Mouse (Mus musculus): ENCODE measurements around the gene Ash1l.
"Not testable (repeated sequence)": the region's sequence is repeated elsewhere in the genome, so short reads cannot be mapped to it uniquely, and the experiment has no call there.

Ash1l gene

GRCm38 (mm10) chr3:88953736-88954135 lies 3.3 kb downstream of the Ash1l start:
- no peak for DNase-seq (ENCODE audit: extremely low spot score, low spot score)

DNA sequence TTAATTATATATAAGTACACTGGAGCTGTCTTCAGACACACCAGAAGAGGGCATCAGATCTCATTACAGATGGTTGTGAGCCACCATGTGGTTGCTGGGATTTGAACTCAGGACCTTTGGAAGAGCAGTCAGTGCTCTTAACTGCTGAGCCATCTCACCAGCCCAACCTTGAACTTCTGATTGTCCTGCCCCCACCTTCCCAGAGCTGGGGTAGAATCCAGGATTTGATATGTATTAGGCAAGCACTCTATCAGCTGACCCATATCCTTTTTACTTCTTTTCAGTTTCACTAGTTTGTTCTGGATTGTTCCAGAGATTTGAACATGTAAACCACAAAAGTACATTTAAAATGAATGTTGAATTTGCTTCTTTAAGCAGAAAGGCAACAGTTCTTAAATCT lies 12.8 kb downstream of the Ash1l start:
- not testable (repeated sequence) for DNase-seq (ENCODE audit: extremely low spot score, low spot score)

- no peak for DNase-seq (ENCODE audit: extremely low spot score, low spot score)
These were observed 24.6 kb downstream of the Ash1l start for GRCm38 (mm10) chr3:88975012-88975411.

DNA sequence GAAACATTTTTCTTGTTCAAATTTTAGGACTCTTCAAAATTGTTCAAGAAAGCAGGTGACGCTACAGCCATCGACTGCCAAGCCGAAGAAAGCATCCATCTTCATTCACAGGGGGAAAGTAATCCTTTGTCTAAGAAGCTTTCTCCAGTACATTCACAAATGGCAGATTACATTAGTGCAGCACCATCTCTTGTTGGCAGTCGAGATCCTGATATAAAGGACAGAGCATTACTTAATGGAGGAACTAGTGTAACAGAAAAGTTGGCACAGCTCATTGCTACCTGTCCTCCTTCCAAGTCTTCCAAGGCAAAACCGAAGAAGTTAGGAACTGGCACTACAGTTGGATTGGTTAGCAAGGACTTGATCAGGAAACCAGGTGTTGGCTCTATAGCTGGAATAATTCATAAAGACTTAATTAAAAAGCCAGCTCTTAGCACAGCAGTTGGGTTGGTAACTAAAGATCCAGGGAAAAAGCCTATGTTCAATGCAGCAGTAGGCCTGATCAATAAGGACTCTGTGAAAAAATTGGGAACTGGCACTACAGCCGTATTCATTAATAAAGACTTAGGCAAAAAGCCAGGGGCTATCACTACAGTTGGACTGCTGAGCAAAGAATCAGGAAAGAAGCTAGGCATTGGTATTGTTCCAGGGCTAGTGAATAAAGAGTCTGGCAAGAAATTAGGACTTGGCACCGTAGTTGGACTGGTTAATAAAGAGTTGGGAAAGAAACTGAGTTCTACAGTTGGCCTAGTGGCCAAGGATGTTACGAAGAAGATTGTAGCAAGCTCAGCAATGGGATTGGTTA lies 31.0 kb downstream of the Ash1l start:
- DNase-seq (ENCODE audit: extremely low spot score, low spot score): no peak

DNA sequence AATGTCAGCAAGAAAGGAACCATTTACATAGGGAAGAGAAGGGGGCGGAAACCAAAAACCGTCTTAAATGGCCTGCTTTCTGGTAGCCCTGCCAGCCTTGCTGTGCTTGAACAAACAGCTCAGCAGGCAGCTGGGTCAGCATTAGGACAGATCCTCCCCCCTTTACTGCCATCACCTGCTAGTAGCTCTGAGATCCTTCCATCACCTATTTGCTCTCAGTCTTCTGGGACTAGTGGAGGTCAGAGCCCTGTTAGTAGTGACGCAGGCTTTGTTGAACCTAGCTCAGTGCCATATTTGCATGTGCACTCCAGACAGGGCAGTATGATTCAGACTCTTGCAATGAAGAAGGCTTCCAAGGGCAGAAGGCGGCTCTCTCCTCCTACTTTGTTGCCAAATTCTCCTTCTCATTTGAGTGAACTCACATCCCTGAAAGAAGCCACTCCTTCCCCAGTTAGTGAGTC lies 33.5 kb downstream of the Ash1l start:
- DNase-seq (ENCODE audit: extremely low spot score, low spot score): peak; percentile 14

- no peak for DNase-seq (ENCODE audit: extremely low spot score, low spot score)
These were observed 42.4 kb downstream of the Ash1l start for GRCm38 (mm10) chr3:88992793-88993192.

GRCm38 (mm10) chr3:89001536-89001935 lies 51.1 kb downstream of the Ash1l start:
- no peak for DNase-seq (ENCODE audit: extremely low spot score, low spot score)

- not testable (repeated sequence) for DNase-seq (ENCODE audit: extremely low spot score, low spot score)
These were observed 80.5 kb downstream of the Ash1l start for GRCm38 (mm10) chr3:89030896-89031295.

DNA sequence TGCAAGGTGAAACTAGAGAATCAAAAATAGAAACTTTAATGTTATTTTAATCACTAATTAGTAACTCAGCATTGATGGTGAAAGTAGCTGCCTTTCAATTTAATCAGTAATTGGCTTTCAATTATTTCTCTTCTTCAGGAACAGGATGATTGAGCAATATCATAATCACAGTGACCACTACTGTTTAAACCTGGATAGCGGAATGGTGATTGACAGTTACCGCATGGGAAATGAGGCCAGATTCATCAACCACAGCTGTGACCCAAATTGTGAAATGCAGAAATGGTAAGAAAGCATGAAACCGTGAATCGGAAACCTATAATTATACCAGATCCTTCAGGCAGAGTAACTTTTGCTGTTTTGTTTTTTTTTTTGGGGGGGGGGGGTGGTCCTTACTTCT lies 92.9 kb downstream of the Ash1l start:
- no peak for DNase-seq (ENCODE audit: extremely low spot score, low spot score)

DNA sequence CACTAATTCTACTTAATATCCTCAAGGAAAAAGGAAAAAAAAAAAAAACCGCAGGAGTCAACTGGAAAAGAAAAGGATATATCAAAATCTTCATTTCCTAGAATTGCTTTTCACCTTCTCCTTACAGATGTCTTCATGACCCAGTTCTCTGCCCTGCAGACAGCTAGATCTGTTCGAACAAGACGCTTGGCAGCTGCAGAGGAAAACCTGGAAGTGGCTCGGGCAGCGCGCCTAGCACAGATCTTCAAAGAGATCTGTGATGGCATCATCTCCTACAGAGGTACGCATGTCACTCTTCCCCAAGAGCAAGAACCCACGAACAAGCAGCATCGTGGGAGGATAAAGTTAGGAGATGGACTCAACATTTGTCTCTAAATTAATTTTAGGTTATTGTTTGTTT lies 107.9 kb downstream of the Ash1l start:
- no peak for DNase-seq (ENCODE audit: extremely low spot score, low spot score)

DNA sequence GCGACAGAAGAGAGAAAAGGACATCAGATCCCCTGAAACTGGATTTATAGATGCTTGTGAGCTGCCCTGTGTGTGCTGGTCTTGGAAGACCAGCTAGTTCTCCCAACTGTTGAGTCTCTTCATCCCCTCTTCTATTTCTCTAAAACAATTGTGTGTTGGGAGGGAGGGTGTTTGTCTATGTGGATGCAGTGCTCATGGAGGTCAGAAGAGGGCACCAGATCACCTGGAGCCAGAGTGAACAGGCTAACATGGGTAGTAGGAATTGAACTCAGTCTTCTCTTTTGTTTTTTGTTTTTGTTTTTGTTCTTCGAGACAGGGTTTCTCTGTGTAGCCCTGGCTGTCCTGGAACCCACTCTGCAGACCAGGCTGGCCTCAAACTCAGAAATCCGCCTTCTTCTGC lies 108.4 kb downstream of the Ash1l start:
- peak; percentile 16 for DNase-seq (ENCODE audit: extremely low spot score, low spot score)

- DNase-seq (ENCODE audit: extremely low spot score, low spot score): no peak
These were observed 111.3 kb downstream of the Ash1l start for GRCm38 (mm10) chr3:89061696-89062095.

DNA sequence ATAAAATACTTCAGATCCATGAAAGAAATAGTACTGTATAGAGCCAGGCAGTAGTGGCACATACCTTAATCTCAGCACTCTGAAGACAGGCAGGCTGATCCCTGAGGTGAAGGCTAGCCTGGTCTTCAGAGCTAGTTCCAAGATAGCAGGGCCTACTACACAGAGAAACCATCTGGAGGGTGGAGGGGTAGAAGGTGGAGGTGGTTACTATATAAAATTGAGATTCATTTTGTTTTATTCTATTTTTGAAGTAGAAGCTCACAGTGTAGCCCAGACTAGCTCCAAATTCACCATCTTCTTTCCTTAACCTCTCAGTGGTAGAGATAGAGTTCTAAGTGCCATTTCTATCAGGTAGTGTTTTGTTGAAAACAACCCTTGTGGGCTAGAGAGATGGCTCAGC lies 116.8 kb downstream of the Ash1l start:
- no peak for DNase-seq (ENCODE audit: extremely low spot score, low spot score)

DNA sequence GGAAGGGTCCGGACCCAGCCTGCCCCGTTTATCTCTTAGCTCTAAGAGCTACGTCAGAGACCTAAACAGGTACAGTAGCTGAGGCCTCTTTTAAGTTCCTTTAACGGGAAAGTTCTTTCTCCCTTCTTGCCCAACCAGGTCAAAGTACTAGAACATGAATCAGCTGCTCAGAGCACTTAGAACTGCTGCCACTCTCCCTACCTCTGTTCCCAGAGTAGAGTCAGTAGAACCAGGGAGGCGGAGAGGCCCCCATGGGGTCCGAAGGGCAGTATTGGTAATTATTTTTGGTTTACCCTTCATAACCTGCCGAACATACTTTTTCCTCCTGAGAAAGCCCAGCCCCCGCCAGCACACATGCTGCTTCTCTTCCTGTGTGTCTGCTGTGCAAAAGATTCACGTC lies 127.0 kb downstream of the Ash1l start:
- no peak for DNase-seq (ENCODE audit: extremely low spot score, low spot score)

DNA sequence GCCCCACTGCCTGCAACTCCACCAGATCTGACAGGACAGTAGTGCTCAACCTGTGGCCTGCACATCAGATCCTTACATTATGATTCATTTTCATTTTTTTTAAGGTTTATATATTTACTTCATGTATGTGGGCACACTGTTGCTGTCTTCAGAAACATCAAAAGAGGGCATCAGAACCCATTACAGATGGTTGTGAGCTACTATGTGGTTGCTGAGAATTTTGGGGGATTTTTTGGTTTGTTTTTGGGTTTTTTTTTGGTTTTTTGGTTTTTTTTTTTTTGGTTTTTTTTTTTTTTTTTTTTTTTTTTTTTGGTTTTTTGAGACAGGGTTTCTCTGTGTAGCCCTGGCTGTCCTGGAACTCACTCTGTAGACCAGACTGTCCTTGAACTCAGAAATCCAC lies 131.9 kb downstream of the Ash1l start:
- not testable (repeated sequence) for DNase-seq (ENCODE audit: extremely low spot score, low spot score)

- DNase-seq (ENCODE audit: extremely low spot score, low spot score): no peak
These were observed 133.7 kb downstream of the Ash1l start for GRCm38 (mm10) chr3:89084133-89084532.

- no peak for DNase-seq (ENCODE audit: extremely low spot score, low spot score)
These were observed 134.3 kb downstream of the Ash1l start for GRCm38 (mm10) chr3:89084654-89085190.

- DNase-seq (ENCODE audit: extremely low spot score, low spot score): peak; percentile 80
These were observed 137.1 kb downstream of the Ash1l start for GRCm38 (mm10) chr3:89087338-89088110.

DNA sequence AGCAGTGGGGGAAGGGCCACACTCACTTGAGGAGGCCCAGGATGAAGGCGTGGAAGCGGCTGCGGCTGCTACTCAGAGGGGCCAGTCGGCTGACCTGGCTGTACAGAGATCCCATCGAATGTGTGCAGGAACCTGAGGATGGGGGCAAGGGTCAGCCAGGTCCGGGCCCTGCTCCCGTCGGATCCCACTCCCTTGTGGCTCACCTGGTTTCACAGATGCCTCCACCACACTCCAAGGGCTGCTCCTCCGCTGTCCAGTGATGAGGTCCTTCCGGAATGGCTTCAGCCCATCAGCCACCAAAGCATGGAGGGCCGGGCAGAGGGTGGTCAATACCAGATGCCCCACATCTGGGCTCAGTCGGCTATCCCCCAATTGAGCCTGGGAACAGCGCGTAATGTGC lies 138.6 kb downstream of the Ash1l start:
- DNase-seq (ENCODE audit: extremely low spot score, low spot score): no peak

DNA sequence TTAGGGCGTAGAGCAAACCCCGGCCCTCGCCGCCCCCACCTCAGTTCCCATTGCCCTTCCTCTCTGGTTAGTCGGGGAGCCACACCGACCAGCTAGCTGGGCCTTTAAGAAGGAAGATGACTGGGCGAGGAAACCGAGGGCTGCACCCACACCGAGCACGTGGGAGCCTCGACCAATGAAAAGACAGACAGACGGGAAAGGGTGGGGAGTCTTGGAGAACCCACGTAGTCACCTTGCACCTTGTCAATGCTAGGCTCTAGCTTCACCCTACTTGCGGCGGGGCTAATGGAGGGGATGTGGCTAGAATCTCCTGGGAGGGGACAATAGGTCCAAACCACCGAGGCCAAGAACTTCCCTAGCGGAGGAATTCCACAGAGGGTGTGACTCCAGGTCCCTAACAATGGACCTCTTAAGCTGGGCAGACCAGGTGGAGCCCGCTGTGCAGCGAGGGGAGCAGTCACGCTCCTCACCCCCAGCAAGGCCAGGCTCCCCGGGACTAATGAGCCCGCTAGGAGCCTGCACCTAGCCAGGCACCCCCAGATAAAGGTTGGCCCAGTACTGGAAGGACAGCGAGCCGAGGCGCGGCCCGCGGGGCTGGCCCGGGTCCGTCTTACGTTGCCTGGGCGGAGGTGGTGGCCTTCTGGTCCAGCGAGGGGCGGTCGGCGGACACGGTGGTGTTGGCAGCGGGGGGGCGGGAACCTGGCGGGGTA lies 139.6 kb downstream of the Ash1l start:
- DNase-seq (ENCODE audit: extremely low spot score, low spot score): peak; percentile 77
